Mouse (Mus musculus): Measurements from ENCODE around the gene Olfr1112.
"Not testable (repeated sequence)": the region's sequence is repeated elsewhere in the genome, so short reads cannot be mapped to it uniquely, and the experiment has no call there.

Gene Olfr1112

DNA sequence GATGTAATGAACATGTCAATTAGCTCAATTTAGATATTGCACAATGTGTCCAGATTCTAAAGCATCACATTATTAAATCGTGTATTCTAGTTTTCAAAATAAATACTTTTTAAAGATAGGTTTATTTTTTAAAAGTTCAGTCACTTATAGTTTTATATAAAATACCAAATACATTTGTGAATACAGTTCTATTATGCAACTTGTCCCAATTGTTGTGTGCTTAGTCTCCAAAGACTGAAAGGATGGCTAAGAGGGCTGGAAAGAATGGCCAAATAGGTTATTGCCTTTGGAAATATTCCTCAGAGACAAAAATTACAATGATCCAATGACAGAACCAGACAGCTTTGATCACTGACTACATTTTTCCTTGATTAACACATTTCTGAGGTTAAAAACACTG lies at the start of gene Olfr1112:
TSS of gene Olfr1112 (plus strand) at position 301 of the 400 bp plus-strand sequence.
- no peak for DNase-seq (ENCODE audit: low read depth, low spot score)

DNA sequence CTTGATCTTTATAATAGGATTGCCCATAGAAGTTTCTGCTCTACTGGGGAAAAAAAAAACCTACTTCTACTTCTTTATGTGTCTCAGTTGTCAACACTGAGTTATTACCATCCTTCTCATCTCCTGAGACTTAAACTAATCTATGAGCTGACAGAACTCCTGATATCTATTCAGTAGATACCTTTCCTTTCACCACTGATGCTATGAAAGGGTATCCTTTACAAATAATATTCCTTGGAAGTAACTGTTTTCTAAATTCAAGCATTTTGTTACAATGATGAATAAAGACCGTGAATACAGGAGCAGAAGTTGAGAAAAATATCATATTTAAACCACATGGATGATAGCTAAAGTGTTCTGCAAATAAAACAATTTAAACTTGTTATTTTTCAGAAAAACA lies 47.4 kb upstream of the Olfr1112 start, which contains the start of gene Olfr1110:
TSS of gene Olfr1110 (minus strand) at position 101 of the 400 bp plus-strand sequence.
- DNase-seq (ENCODE audit: low read depth, low spot score), result no peak

- no peak for DNase-seq (ENCODE audit: low read depth, low spot score)
Observed at GRCm38 (mm10) chr2:87152524-87152923, 35.1 kb upstream of the Olfr1112 start, which contains the start of gene Olfr1111. Gene Olfr1111, minus strand, starts transcription at chr2:87152624.

GRCm38 (mm10) chr2:87167731-87168130 lies 19.9 kb upstream of the Olfr1112 start:
- DNase-seq (ENCODE audit: low read depth, low spot score), result not testable (repeated sequence)

- no peak for DNase-seq (ENCODE audit: low read depth, low spot score)
Observed at GRCm38 (mm10) chr2:87208670-87209069, 21.1 kb downstream of the Olfr1112 start, which contains the start of gene Olfr1113. Gene Olfr1113, plus strand, starts transcription at chr2:87208970.
